Mouse (Mus musculus): ENCODE data around the gene Gm49358.

DNA sequence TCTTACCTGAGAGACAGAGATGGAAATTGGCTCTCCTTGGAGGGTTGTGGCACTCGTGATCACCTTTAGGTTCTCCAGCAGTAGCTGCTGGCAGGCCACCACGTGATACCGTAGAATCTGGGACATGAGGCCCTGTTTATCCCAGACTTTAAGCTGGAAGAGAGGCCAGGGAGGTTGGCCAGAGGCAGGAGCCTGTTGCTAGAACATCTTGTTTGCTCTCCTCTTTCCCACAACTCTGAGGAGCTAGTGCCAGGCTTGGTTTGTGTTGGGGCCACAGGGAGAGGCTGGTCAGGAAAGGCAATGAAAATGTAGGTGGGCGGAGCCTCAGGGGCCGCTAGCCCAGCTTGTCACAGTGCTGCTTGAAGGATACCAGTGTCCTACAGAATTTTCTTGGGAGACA lies 108.8 kb downstream of the Gm49358 start:
- TF ChIP-seq EP300 (optimal IDR thresholded peaks at IDR 0.05) = no peak
- no peak for TF ChIP-seq CTCF (IDR thresholded peaks at IDR 0.05; ENCODE audit: low read depth)

Data from stomach, postnatal 0 days (tissue).